Mouse (Mus musculus) testis, postnatal 14 days (tissue): ENCODE results near the gene Zfp354b.
A peak's percentile ranks its signal among the peaks of the same experiment; 100 is the strongest.

Experiments
- DNase-seq: peaks from one replicate; pipeline ENCODE4 v3.0.0; 2021; ENCODE audit warnings: low spot score

The Zfp354b gene

DNA sequence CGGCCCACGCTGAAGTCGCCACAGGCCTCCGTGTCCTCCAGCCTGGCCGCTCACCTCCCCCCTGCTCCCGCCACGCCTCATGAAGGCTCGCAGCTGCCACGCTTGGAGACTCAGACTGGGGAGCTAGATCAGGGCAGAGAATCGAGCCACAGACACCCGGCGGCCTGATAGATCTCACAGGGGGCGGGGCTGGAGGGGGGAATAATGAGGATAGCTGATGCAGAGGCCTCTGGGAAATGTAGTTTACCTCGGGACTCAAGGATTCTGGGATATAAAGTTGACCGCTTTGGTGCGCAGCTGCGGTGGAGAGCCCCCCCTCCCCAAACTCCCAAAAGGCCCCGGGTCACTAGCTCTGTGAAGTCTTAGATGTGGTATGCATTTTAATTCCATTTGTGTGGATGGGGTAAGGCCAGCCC lies at the start of gene Zfp354b:
Zfp354b (minus strand) TSS at position 183 of the 416 bp plus-strand sequence.
- DNase-seq: peak; percentile 67

DNA sequence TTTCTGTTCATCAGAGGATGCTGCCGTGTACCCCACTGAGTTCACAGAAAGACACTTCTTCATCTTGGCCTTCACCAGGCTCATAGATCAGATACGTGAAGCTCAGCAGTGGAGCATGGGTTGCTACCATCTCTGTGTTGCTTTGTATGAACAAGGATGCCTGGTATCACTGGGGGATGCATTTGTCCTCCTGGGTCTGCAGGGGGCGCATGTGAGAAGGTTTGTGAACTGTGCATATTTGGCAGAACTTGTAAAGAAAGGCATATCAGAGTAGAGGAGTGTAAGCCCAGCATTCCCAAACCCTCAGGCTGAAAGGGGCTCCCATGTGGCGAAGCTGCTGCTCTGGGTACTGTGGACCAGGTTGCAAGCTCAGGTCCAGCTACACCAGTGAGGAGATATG lies 45.8 kb upstream of the Zfp354b start:
- DNase-seq: no peak

DNA sequence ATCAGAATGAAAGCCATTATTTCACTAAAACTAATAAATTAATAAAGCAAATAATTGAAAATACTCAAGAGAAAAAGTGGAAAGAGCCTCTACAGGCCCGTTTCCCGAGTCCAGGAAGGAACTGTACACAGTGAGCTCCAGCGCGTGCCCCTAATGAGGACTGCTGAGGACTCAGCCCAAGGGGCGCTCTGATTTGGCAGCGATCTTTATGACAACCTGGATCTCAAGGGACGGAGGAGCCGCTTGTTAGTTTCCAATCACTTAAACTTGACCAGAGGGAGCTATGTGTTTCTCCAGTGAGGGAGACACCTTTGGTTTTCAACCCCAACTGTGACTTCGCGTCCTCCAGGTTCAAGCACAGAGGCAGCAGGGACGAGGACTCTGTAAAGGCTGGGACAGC lies 34.8 kb upstream of the Zfp354b start, which contains the start of gene Olfr1378:
Olfr1378 (plus strand) TSS at position 301 of the 400 bp plus-strand sequence.
- no peak for DNase-seq

DNA sequence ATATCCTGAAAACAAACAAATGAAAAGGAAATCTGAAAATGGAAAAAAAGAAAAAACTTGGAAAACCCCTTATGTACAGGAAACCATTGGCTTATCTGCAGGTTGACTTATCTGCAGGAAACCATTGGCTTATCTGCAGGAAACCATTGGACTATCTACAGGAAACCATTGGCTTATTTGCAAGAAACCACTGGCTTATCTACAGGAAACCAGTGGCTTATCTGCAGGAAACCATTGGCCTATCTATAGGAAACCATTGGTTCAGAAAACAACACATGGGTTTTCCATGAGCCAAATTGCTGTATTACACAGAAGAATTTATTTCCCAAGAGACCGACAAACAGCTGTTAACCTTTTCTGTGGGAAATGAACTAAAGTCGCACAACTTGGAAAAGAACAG lies 33.5 kb upstream of the Zfp354b start:
- no peak for DNase-seq

DNA sequence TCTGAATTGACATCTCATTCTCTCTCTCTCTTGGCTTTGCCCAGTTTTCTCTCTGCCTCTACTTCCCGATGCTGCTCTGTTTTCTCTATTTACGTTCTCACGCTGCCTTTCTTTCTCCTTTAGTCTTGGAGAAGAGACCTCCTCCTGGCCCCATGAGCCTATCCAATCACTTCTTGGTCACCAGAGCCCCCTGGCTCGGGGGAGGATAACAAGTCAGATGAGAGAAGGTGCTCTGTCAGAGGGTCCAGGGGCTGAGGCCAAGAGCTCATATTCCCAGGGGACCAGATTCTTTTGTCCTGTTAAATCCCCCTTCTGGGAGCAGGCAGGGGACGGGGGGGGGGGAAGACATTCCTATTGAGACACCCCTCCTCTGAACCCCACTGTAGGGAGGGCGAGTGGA lies 22.2 kb upstream of the Zfp354b start, which contains the start of gene Prop1:
Prop1 (minus strand) TSS at position 101 of the 400 bp plus-strand sequence.
- DNase-seq: no peak

DNA sequence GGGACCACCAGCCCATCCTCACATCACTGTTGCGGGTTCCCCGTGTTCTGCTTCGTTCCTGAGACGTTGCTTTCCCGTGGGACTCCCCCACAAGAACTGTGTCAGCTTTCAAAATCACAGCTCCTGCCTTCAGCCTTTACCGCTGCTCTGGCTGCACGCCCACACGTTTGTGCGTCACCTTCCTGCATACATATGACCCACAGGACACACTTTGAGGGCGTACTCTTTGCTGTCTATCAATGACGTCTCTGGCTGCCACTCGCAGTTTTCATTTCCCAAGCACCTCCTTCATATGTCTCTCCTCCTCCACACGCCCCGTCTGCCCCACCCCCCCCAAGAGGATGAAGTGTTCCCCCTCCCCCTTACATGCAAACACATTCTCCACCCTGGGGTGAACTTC lies 20.9 kb upstream of the Zfp354b start:
- DNase-seq: no peak

DNA sequence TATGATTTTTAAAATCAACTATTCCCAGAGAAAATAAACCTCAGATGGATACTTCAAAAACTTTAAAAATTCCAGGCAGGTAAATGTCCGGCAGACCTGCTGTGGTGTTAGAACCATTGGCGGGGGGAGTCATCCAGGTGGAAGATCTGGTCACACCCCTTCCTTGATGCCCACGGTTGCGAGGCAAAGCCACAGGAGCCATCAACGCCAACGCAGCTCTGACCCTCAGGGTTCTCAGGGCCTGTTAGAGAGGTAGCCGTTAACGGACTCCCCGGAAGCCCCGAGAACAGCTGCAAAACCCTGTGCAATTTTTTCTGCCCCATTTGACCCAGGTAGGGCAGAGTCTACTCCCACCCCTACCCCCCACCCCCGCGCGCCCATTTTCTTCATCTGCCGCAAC lies 12.1 kb upstream of the Zfp354b start, which contains the start of gene 4933414I15Rik:
4933414I15Rik (minus strand) TSS at position 260 of the 400 bp plus-strand sequence.
- no peak for DNase-seq

DNA sequence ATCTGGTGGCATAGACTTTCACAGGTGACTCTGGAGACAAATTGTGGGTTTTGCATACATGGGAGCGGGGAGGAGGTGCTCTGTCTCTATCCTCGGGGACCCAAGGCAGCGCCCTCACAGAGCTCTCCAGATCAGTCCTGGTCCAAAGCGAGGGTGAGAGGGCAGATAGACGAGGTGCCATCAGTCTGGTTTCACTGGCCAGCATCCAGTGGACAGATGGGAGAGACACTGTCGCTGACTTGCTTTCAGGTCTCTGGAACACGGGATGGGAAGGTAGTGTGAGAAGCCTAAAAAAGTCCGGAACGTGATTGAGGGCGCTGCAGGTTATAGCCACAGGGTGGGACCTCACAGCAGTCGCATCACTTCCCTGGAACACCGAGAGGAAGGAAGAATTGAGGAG lies 11.0 kb upstream of the Zfp354b start:
- no peak for DNase-seq

DNA sequence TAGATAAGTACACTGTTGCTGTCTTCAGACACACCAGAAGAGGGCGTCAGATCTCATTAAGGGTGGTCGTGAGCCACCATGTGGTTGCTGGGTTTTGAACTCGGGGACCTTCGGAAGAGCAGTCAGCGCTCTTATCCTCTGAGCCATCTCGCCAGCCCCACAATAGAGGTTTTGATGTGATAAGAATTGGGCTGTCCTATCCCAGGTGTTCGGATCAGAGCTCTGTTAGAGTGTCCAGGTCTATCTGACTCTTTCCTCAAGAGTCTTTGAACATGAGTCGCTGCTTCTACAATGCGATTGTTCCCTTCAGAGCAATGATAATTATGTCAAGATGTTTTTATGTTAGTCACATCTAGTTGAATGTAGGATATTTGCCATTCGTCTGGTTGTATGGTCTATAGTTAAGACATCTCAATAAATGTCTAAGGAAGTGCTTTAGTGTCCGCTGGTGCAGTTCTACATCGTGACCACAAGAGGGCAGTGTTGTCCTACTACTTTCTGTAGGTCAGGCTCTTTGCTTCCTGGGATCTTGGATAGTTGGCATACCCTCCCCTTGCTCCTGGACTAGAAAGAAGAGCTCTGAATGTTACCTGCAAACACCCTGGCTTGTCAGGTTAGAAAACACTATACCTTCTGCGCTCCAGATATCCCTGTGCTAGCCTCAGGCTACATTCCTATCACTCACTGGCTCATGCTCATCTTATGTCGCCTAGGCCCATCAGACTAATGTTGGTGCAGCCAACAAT lies 8.4 kb upstream of the Zfp354b start:
- no peak for DNase-seq

DNA sequence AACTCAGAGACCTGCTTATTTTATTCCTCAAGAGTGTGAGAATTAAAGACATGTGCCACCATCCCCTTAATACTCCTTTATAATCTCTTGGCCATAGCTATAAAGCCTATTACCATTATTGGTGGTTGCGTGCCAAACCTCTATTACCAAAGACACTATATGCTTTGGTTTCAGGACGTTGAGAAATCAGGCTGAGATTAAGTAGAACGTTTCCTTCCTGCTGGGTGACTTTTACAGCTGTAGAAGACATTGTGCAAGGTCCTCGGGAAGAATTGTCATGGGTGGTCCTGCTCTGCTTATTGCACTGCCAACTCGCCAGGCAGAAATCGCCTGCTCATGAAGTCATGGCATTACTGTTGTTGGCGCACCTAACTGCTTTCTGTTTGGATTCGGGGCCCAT lies 7.0 kb upstream of the Zfp354b start:
- no peak for DNase-seq

DNA sequence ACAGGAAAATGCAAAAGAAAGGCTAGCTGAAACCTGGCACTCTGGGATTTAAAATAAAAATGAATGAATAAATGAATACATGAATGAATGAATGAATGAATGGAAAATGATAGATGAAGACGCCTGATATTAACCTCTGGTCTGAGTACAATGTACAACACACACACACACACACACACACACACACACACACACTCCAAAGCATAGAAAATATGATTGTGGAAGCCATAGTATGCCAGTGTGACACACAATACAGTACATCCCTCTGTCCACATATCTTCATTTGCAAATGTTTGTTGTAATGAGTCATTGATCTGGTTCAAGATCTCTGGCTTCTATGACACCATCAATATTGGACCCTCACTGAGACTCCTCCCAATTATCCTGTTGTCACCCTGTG lies 607 bp upstream of the Zfp354b start:
- DNase-seq: no peak

DNA sequence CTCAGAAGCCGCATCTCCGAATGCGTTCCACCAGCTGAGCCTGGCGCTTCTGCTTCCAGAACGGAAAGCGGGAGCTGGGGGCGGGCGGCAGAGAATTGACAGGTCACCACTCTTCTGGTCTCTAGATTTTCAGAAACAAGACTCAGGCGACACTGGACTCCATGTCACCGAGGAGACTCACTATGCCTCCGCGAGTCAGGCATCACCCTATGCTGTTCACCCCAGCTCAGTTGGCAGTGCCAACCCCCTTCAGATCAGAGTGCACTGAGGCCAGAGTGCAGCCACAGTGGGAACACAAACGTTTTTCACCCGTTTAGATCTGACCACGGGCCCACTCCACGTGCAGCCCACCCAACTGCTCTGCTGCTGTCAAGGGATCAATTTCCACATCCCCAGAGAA lies 412 bp downstream of the Zfp354b start:
- DNase-seq: no peak

DNA sequence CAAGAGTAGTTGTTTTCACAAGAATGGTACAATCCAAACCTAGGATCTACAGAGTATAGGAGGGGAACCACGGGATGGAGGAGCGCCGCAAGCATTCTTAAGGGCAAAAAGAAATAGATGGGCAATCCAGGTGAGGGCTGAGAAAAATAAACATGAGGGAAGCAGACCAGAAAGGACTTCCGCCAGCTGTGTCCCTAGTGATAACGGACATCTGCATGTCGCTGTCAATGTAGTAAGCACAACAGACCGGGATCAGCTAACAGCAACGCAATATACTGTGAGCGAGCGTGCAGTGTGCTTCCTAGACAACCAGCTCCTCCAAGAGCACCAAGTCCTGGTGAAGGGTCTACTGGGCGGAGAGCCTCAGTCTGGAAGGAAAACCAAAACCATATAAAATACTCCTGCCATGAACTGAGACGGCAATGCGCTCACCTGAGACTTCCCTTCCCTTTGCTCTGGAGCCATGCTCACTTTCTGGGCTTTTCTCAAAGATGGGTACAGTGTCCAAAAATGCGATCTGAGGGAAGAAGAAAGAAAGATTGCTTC lies 891 bp downstream of the Zfp354b start:
- no peak for DNase-seq

DNA sequence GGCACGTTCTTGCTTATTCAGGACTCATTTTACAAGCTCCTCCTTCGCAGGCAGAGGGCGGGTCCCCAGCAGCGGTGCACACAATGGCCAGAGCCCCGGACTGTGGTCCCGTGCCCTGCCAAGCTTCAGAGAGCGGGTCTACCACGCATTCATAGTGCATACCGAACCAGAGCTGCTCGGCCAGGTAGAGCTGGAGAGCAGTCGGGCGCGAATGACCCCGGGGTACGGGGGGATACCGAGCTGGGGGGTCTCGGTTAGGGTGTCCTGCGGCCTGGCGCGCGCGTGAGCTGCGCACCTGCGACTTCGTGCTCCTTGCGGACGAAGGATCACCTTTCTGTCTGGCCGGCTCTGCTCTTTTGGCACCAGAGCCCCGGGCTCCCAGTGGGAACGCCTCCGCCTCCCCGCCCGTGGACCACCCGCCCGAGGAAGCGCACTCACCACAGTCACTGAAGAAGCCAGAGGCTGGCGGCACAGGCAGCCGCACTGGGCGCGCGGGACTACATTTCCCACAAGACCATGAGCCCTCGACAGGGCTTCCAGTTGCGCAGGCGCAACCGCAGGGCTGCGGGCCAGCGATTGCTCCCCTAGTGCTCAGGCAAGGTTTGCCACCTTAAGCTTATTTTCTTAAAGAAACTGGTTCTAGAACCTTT lies 15.6 kb downstream of the Zfp354b start, which contains the start of gene Zfp2:
Zfp2 (minus strand) TSS at position 495 of the 650 bp plus-strand sequence.
- peak; percentile 89 for DNase-seq

DNA sequence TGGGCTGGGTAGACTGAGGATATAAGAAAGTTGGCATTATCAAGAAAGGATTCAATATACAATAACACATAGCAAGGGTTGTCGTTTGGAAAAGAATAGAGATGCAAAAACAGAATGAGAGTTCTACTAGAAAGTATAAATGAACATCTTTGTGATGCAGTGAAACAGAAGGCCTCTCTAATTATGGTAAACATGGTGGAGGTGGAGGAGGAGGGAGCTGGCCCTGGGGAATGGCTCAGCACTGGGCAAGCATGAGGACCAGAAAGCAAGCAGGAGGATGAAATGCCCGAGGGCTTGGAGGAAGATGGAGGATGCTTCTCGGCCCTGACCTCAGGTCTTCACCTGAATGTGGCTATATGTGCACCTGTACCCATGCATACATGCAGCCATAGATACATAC lies 17.0 kb downstream of the Zfp354b start:
- no peak for DNase-seq

DNA sequence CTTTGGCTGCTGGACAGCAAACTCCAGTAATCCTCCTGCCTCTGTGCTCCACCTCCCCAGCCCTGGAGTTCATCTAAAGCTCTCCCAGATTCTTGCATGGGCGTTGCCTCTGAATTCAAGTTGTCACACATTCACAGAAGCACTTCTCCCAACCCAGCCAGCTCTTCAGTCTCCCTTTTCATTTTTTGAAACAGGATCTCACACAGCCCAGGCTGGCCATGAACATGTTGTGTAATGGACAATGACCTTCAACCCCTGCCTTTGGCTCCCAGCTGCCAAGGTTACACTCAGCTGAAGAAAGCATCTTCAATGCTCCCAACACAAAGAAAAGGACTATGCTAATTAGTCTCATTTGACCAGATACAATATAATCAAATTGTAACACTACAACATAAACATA lies 18.1 kb downstream of the Zfp354b start:
- no peak for DNase-seq

DNA sequence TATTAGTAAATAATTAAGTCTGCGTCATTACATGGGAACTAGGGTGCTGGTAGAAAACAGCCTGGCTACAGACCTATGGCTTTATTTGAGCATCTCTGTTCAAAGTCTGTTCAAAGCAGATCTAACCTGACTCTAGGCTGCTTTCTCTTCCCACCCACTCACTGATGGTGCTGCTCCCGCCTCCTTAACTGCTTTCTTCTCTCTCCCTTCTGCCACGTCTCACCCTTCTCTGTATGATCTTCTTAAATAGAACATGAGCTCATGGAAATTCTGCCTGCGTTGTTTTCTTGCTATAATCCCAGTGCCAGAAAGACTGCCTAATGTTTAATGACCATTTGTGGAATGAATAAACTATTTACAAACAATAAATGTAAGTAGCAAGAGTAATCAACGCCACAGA lies 23.3 kb downstream of the Zfp354b start:
- no peak for DNase-seq

DNA sequence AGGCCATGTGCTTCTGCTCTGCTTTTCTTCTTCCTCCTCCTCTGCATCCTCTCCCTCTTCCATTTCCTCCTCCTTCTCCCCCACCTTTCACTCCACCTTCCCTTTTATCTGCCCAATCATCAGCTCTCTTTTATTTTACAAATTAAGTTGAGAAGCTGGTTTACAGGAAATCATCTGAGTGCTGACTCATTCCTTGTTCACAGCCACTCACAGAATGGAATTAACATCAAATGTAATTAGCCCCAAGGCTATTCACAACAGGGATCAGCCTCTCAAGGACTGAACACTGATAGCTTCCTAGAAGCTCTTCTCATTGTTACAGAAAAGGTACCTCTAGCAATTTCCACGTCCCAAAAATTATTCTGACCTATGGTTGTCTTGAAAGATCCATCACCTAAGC lies 34.1 kb downstream of the Zfp354b start:
- DNase-seq: no peak

DNA sequence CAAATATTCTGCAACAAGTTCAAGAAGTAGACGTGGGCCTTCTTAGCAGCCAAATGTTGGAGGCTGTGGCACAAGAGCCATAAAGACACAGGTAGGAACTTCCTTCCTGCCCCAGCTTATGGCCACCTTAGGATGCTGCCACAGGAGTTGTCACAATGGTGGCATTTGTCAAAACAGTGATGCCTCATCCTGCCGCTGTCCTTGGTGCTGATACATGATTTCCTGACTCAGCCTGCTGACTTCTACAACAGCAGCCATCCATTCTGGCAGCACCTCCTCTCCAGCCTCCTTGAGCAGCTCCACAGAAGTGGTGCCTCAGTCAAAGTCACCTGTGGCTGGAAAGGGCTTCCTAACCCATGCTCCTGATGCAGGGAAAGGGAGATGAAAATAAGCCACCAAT lies 39.0 kb downstream of the Zfp354b start:
- DNase-seq: no peak

DNA sequence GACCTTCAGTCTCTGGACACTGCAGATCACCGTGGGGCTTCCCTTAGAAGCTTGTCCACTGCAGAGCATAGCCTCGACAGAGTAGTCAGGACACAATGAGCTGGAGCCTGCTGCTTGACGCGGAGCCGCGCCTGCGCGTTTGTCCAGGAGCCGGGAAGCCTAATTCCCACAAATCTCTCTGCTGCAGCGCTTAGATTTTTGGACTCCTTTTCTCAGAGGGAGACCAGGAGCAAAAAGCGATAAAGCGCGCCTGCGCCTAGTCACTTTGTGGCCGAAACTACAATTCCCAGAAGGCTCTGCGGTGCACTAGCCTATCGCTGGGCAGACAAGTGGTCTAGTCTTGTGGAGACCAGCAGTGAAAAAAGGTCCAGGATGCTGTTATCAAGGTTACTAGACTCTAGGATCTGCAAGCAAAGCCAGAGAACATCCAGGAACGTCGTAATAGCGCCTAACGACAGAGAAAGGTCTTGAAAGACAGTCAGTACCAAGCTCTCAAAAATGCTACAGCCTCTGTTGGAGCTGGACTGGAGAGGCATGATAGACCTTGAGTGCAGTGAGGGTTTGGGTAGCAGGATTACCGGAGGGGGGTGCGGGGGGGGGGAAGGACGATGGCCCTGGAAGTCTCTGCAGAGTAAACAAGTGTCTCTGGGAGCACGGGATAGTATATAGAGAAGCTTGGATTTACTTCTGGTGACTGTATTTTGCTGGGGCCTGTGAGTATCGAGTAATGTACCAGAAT lies 43.9 kb downstream of the Zfp354b start, which contains the start of gene Zfp454:
Zfp454 (minus strand) TSS at position 262 of the 739 bp plus-strand sequence.
- DNase-seq: peak; percentile 87

DNA sequence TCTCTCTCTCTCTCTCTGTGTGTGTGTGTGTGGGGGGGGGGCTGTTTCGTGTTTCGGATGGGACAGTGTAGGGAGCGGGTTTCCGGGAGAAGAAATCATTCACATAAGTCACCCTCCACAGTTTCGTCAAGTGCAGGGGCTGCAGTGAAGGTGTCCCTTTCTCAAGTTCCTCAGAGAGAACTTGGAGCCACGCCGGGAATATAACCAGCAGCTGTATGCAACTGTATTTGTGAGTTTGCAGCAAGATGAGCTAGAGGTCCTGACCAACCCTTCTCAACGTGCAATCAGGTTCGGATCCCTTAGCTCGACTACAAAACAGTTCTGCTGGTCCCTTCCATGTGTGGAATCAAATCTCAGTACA lies 44.5 kb downstream of the Zfp354b start:
- no peak for DNase-seq

DNA sequence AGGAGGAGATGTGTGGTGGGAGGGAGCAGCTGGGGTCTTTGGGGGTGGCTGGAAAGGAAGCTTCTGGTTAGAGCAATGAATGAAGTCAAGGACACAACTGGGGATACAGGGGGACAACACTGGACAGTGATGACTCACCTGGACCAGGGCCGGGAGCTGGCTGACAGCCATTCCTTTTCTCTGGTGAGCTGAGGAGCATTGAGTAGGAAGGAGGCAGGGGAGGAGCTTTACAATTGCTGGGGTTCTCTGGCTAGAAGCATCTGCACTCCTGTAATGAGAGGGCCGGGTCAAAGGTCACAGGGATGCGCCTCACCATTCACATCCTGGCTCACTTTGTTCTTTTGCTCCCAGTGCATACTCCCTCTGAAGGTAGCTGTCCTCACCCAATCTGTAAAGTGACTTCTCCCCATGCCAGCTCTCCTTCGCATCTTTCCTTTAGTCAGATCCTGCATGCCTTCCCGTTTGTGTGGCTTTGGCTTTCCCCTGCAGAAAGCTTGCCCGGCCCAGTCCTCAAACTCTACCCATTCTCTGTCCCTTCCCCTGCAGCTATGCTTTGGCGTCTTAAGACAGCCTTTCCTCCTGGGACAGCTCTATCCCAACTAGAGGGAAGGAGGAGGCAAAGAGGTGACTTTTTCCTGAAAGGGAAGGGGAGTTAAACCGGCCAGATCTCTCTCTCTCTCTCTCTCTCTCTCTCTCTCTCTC lies 45.1 kb downstream of the Zfp354b start:
- no peak for DNase-seq
